Mouse (Mus musculus) thymus, postnatal 4 days (tissue): Measurements from ENCODE around the gene Prkca.
A peak's percentile ranks its signal among the peaks of the same experiment; 100 is the strongest.

Experiments used
- DNase-seq: peaks from one replicate; pipeline ENCODE4 v3.0.0; 2021

Gene Prkca

DNA sequence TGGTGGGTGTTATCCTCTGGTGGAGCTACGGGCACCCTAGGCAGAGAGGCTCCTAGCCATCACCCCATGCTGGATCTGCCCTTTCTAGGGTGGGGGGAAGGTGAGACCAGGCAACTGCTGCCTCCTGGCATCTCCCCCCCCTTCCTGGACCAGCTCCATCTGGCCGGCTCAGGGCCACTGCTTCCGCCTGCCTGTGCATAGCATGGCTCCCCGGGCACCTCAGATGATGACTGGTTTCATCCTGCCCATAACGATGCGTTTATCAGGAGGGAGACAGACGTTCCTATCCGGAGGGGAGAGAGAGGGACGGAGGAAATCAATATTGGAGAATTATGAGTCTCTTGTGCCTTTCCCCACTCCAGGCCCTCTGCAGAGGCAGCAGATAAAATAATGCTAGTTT, 438.4 kb downstream of the Prkca start:
- DNase-seq, result no peak

DNA sequence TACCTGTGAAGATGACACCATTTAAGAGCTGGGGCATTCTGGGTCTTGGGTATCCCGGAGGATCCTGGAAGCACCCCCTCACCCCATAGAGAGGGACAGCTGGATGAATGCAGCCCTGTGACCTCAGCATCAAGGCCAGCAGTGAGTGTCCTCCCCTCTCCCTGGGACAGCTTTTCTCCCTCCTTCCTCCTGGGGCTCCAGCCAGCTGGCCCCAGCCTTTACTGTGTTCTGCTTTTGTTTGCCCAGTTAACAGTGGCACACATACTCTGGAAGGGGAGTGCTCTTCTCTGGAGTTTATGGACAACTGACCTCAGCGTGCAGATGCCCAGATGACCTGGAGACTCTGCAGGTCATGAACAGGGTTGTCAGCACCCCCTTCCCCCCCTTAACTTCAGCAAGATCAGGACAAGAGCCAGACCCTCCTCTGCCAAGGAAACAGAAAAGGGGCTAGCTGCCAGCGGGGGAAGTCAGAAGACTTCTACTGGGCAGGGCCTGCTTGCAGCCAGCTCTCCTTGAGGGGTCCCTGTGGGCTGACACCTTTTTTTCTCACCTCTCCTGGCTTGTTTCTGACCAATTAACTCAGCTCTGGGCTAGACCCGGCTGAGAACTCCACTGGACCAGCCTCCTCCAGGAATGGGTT, 439.6 kb downstream of the Prkca start:
- DNase-seq, result no peak

DNA sequence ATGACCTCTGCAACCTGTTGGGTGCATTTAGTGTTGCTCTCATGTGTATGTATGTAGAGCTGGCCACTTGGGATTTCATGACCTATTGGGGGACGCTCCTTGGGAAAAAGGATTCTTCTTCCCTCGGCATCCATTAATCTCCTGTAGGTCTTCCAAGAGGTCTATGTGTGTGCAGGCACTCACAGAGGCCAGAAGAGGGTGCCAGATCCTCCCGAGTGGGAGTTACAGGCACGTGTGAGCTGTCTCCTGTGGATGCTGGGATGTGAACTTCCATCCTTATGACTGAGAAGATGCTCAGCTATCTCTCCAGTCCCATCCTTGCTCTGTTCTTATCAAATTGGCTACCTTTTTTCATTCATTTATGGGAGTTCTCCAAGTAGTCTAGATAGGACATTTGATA, 443.3 kb downstream of the Prkca start:
- DNase-seq, result no peak

DNA sequence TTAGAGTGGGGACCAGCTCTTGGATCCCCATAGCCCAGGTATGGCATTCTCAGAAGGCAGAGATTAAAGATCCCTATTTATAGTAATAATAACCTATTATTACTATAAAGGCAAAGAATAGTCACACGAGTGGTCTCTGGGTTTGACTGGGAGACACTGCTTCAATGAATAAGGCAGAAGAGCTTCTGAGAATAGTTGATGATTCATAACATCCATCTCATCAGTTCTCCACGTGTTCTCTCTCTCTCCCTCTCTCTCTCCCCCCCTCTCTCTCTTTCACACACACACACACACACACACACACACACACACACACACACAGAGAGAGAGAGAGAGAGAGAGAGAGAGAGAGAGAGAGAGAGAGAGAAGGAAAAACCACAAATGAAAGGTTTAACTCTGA, 445.0 kb downstream of the Prkca start:
- no peak for DNase-seq

DNA sequence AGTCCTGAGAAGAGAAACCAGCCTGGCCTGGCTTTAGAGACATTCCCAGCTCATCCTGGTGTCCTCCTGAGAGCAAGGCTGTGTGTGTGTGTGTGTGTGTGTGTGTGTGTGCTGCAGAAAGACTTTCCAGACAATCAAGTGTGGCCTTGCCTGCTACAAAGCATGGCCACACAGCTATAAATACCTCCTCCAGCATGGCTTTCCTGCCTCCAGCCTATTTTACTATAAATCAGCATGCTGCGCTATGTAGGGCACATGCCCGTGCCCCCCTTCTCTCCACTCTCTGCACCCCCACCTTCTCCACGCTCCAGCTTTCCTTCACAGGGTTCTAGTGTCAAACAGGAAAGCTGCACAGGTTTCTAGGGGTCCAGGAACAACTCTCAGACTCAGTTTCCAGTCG, 448.1 kb downstream of the Prkca start:
- no peak for DNase-seq

DNA sequence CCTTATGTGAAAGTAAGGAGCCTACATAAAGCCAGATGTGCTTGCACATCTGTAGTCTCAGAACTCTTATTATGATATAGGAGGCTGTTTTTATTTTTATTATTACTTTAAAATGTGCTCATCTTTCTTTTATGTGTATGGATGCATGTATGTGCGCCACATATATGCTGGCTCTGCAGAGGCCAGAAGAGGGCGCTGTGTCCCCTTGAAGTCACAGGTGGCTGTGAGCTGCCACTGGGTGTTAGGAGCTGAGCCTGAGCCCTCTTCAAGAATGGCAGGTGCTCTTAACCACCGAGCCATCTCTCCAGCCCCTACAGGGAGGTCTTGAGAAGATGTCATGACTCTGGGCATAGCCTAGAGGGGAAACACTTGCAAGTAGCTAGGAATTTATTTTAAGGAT, 452.4 kb downstream of the Prkca start:
- DNase-seq, result peak; percentile 28

DNA sequence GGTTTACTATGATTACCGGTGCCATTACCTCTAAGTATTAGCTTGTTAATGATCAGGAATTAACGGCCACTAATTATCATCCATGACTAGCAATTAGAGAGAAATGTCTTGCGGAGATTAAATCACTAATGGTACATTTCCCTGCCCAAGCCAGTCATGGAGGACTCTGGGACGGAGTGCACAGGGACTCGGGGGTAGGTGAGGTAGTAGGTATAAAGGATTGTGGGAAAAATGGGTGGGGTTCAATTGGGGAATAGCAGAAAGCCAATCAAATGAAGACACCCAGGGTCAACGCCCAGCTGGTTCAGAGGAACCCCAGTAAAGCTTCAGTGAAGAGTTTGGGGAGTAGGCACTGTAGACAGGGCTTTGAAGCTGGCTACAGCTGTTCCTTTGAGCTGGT, 456.4 kb downstream of the Prkca start:
- no peak for DNase-seq
